ENCODE assay signal across 7 mouse cellular contexts in genomic region chr17:80944530-80945198, GRCm38 (mm10). TPM values are rescaled to one million over a fixed set of nuclear protein-coding genes. Genes with fewer than 3 reads are reported as not detected.
DNase-seq lines count a peak whose midpoint lies in the region; ATAC-seq and TF ChIP-seq lines count a peak whose summit lies in the region.

Gene Tmem178 (plus strand): TSS chr17:80944632.

- H3K4me2 ChIP-seq in midbrain, embryonic 11.5 days, result peak within 1 kb of the TSS; percentile 96

- intact Hi-C loops in heart, postnatal 14 days (cut with DNase I), result no loop called here
- intact Hi-C loops in left cerebral cortex, postnatal 25 days (cut with DNase I), result loop anchor here (2.0 to 5.0 kb wide), 4 partner anchors 38 to 232 kb away; partner anchors contain the start of gene Map4k3

- WGBS in spleen, adult 2 months, result 2% methylated on average over 80 of the region's 84 CpGs
- under 1% methylated on average over 77 of the region's 84 CpGs for WGBS in midbrain, embryonic 11.5 days

- peak; percentile 40 for ATAC-seq in common myeloid progenitor, adult 5-6 weeks (replicated peaks; ENCODE audit: low read depth, poor library complexity, severe bottlenecking)
- peak; percentile 88 for ATAC-seq in midbrain, embryonic 11.5 days (ENCODE audit: low FRiP score)

- H3K9me3 ChIP-seq in midbrain, embryonic 11.5 days (ENCODE audit: control insufficient read depth, low read length), result no peaks in the 10 kb centered on the region

- H3K4me3 ChIP-seq in spleen, adult 2 months (ENCODE audit: extremely low read depth, insufficient read depth, insufficient read length), result peak within 1 kb of the TSS; percentile 36; the same call in 1 of the 2 replicates
- H3K4me3 ChIP-seq in midbrain, embryonic 11.5 days (ENCODE audit: low read depth, low read length), result peak within 1 kb of the TSS; percentile 81

- no peaks in the 10 kb centered on the region; the same call in 1 of the 2 replicates for H3K4me1 ChIP-seq in spleen, adult 2 months (ENCODE audit: control insufficient read depth, insufficient read depth, insufficient read length)
- peaks cover 2% of the 10 kb centered on the region; the same call in 1 of the 2 replicates for H3K4me1 ChIP-seq in midbrain, embryonic 11.5 days (ENCODE audit: control insufficient read depth, insufficient read depth, low read length)

- TF ChIP-seq CTCF in spleen, adult 2 months (IDR thresholded peaks at IDR 0.05; ENCODE audit: extremely low read depth, insufficient read depth, insufficient read length, insufficient replicate concordance), result no peak

- H3K27me3 ChIP-seq in spleen, adult 2 months (ENCODE audit: control insufficient read depth, insufficient read depth, low read length), result peaks cover 10% of the 10 kb centered on the region
- H3K27me3 ChIP-seq in midbrain, embryonic 11.5 days (ENCODE audit: control insufficient read depth, insufficient read depth, low read length), result no peaks in the 10 kb centered on the region; the same call in none of the 2 replicates

- no peak for TF ChIP-seq POLR2A in spleen, adult 2 months (IDR thresholded peaks at IDR 0.05; ENCODE audit: low read depth, low read length)

- no peaks in the 10 kb centered on the region for H3K36me3 ChIP-seq in spleen, adult 2 months (ENCODE audit: control insufficient read depth, insufficient read depth, low read length)
- no peaks in the 10 kb centered on the region for H3K36me3 ChIP-seq in midbrain, embryonic 11.5 days (ENCODE audit: control insufficient read depth, insufficient read depth, low read length)

- H3K9ac ChIP-seq in midbrain, embryonic 11.5 days (ENCODE audit: low read length), result peak within 1 kb of the TSS; percentile 89

- H3K27ac ChIP-seq in spleen, adult 2 months (ENCODE audit: insufficient read depth, low read length), result no peak within 1 kb of the TSS
- peak within 1 kb of the TSS; percentile 63 for H3K27ac ChIP-seq in midbrain, embryonic 11.5 days (ENCODE audit: low read depth, low read length)

- no peak for DNase-seq in spleen, adult 2 months (ENCODE audit: low read depth in 1 of 2, low spot score in 2 of 2)
- DNase-seq in spleen, adult 18-20 months, result no peak
- peak; percentile 22 to 31 for DNase-seq in heart, postnatal 14 days
- no peak for DNase-seq in left cerebral cortex, postnatal 25 days (ENCODE audit: low spot score in 2 of 2)
- peak; percentile 95 for DNase-seq in midbrain, embryonic 11.5 days (ENCODE audit: low spot score, missing footprints)
- DNase-seq in thymus, postnatal 25 days, result peak; percentile 5

RNA-seq across cellular contexts. Expression of gene Tmem178, which starts in this region (rescaled TPM):
- polyA plus RNA-seq in spleen, adult 2 months (2012; rRNA removed), result 0.56 and 0.61 TPM in 2 replicates
- total RNA-seq in common myeloid progenitor, adult 5-6 weeks (2017), result not detected in 2 replicates
- total RNA-seq in heart, postnatal 14 days (2021), result 1 to 10 TPM in 1 of 2 experiments, under 1 TPM in 1; 0.78 to 1.6 TPM
- total RNA-seq in left cerebral cortex, postnatal 25 days (2021), result 100 to 1,000 TPM in 1 of 2 experiments, 10 to 100 TPM in 1; 98.7 to 124 TPM
- 12.8 and 14.2 TPM in 2 replicates for polyA plus RNA-seq in midbrain, embryonic 11.5 days (2014; fragmentation: Nextera tagmentation; extraction: Ambion mirVana)

Comparison
In these comparisons a context has a peak if more than half of its experiments do, and no peak if none do; other contexts are left out.
1. RNA of gene Tmem178 (total RNA-seq): 98.7 to 124 TPM in left cerebral cortex, postnatal 25 days; 0.78 to 1.6 TPM in heart, postnatal 14 days and not detected in common myeloid progenitor, adult 5-6 weeks; every median in the first group is over 10 times any median in the second.
2. Peak in ATAC-seq in common myeloid progenitor, adult 5-6 weeks; RNA of the gene not detected or under 1 TPM.
3. DNase-seq: peak in heart, postnatal 14 days (2 of 2), midbrain, embryonic 11.5 days (single experiment) and thymus, postnatal 25 days (single experiment); none in spleen, adult 2 months (0 of 2), spleen, adult 18-20 months (0 of 2) and left cerebral cortex, postnatal 25 days (0 of 2).